Mouse (Mus musculus): ENCODE results near the gene Chid1. TPM values are rescaled to one million over a fixed set of nuclear protein-coding genes. Genes with fewer than 3 reads are reported as not detected.
"Not testable (repeated sequence)": the region's sequence is repeated elsewhere in the genome, so short reads cannot be mapped to it uniquely, and the experiment has no call there.

Chid1 gene
- polyA plus RNA-seq, 1 experiment from 2014 or later = 22.9 TPM

- Histone ChIP-seq H3K4me1 (replicated peaks; ENCODE audit: control insufficient read depth, insufficient read depth, low read length) (peaks cover 11% of the 10 kb centered on the region), H3K27ac (ENCODE audit: low read depth, low read length) (no peak overlapping the region), H3K36me3 (ENCODE audit: control insufficient read depth, insufficient read depth, low read length) (peaks cover 3% of the 10 kb centered on the region; the same call in 1 of the 2 replicates), H3K4me3 (ENCODE audit: low read depth, low read length) (no peak overlapping the region), H3K27me3 (ENCODE audit: control insufficient read depth, insufficient read depth, low read length) (peaks cover 13% of the 10 kb centered on the region), H3K4me2 (ENCODE audit: low read depth, low read length, severe bottlenecking) (no peak overlapping the region), H3K9me3 (ENCODE audit: control insufficient read depth, low read length) (no peaks in the 10 kb centered on the region), H3K9ac (ENCODE audit: low read length) (no peak overlapping the region)
- ATAC-seq (replicated peaks; ENCODE audit: low FRiP score) (no peak), DNase-seq (ENCODE audit: low spot score) (no peak)
- WGBS = 89% methylated on average over 6 of the region's 6 CpGs
Observed at GRCm38 (mm10) chr7:141456739-141457138, 82.9 kb downstream of the Chid1 start.

GRCm38 (mm10) chr7:141455610-141456314, 83.9 kb downstream of the Chid1 start:
- Histone ChIP-seq H3K27me3 (ENCODE audit: control insufficient read depth, insufficient read depth, low read length) (peaks cover 4% of the 10 kb centered on the region), H3K4me2 (ENCODE audit: low read depth, low read length, severe bottlenecking) (peak overlapping the region; percentile 88), H3K36me3 (ENCODE audit: control insufficient read depth, insufficient read depth, low read length) (peaks cover 3% of the 10 kb centered on the region; the same call in 1 of the 2 replicates), H3K4me1 (replicated peaks; ENCODE audit: control insufficient read depth, insufficient read depth, low read length) (peaks cover 8% of the 10 kb centered on the region), H3K27ac (ENCODE audit: low read depth, low read length) (no peak overlapping the region), H3K9me3 (ENCODE audit: control insufficient read depth, low read length) (no peaks in the 10 kb centered on the region), H3K4me3 (ENCODE audit: low read depth, low read length) (peak overlapping the region; percentile 53), H3K9ac (ENCODE audit: low read length) (peak overlapping the region; percentile 46)
- DNase-seq (ENCODE audit: low spot score) (no peak), ATAC-seq (replicated peaks; ENCODE audit: low FRiP score) (peak; percentile 55)
- 3% methylated on average over 23 of the region's 23 CpGs for WGBS

- Histone ChIP-seq H3K4me2 (ENCODE audit: low read depth, low read length, severe bottlenecking) (peak within 1 kb of the TSS; percentile 88), H3K36me3 (ENCODE audit: control insufficient read depth, insufficient read depth, low read length) (peaks cover 3% of the 10 kb centered on the region; the same call in 1 of the 2 replicates), H3K4me3 (ENCODE audit: low read depth, low read length) (peak within 1 kb of the TSS; percentile 53), H3K27ac (ENCODE audit: low read depth, low read length) (0 out of 2 replicates have a peak within 1 kb of the TSS, but pooled peaks have one; percentile 5), H3K27me3 (ENCODE audit: control insufficient read depth, insufficient read depth, low read length) (0 out of 2 replicates have a peak, but pooled peaks cover 2% of the 10 kb centered on the region), H3K4me1 (replicated peaks; ENCODE audit: control insufficient read depth, insufficient read depth, low read length) (peaks cover 8% of the 10 kb centered on the region), H3K9me3 (ENCODE audit: control insufficient read depth, low read length) (no peaks in the 10 kb centered on the region), H3K9ac (ENCODE audit: low read length) (peak within 1 kb of the TSS; percentile 46)
- DNase-seq (ENCODE audit: low spot score) (peak; percentile 96), ATAC-seq (replicated peaks; ENCODE audit: low FRiP score) (peak; percentile 80)
- under 1% methylated on average over 45 of the region's 45 CpGs for WGBS
Observed at GRCm38 (mm10) chr7:141454967-141455551, 84.6 kb downstream of the Chid1 start, which contains the start of gene Pnpla2. Pnpla2 (plus strand) TSS chr7:141455198.

- Histone ChIP-seq H3K4me1 (replicated peaks; ENCODE audit: control insufficient read depth, insufficient read depth, low read length) (peaks cover 9% of the 10 kb centered on the region), H3K36me3 (ENCODE audit: control insufficient read depth, insufficient read depth, low read length) (peaks cover 3% of the 10 kb centered on the region; the same call in 1 of the 2 replicates), H3K27me3 (ENCODE audit: control insufficient read depth, insufficient read depth, low read length) (no peaks in the 10 kb centered on the region), H3K27ac (ENCODE audit: low read depth, low read length) (no peak overlapping the region), H3K4me3 (ENCODE audit: low read depth, low read length) (no peak overlapping the region), H3K9me3 (ENCODE audit: control insufficient read depth, low read length) (no peaks in the 10 kb centered on the region), H3K4me2 (ENCODE audit: low read depth, low read length, severe bottlenecking) (no peak overlapping the region), H3K9ac (ENCODE audit: low read length) (no peak overlapping the region)
- 78% methylated on average over 2 of the region's 2 CpGs for WGBS
- no peak for ATAC-seq (replicated peaks; ENCODE audit: low FRiP score)
- DNase-seq (ENCODE audit: low spot score) = no peak
Observed at GRCm38 (mm10) chr7:141453636-141454035, 86.0 kb downstream of the Chid1 start.

GRCm38 (mm10) chr7:141451928-141452327, 87.7 kb downstream of the Chid1 start:
- Histone ChIP-seq H3K36me3 (ENCODE audit: control insufficient read depth, insufficient read depth, low read length) (peaks cover 3% of the 10 kb centered on the region; the same call in 1 of the 2 replicates), H3K27me3 (ENCODE audit: control insufficient read depth, insufficient read depth, low read length) (no peaks in the 10 kb centered on the region), H3K4me3 (ENCODE audit: low read depth, low read length) (no peak overlapping the region), H3K27ac (ENCODE audit: low read depth, low read length) (no peak overlapping the region), H3K9me3 (ENCODE audit: control insufficient read depth, low read length) (no peaks in the 10 kb centered on the region), H3K4me2 (ENCODE audit: low read depth, low read length, severe bottlenecking) (no peak overlapping the region), H3K9ac (ENCODE audit: low read length) (no peak overlapping the region), H3K4me1 (replicated peaks; ENCODE audit: control insufficient read depth, insufficient read depth, low read length) (peaks cover 10% of the 10 kb centered on the region)
- DNase-seq (ENCODE audit: low spot score) (no peak), ATAC-seq (replicated peaks; ENCODE audit: low FRiP score) (no peak)

- DNase-seq (ENCODE audit: low spot score) = peak; percentile 93
- Histone ChIP-seq H3K4me2 (ENCODE audit: low read depth, low read length, severe bottlenecking) (peak within 1 kb of the TSS; percentile 75), H3K36me3 (ENCODE audit: control insufficient read depth, insufficient read depth, low read length) (peaks cover 3% of the 10 kb centered on the region; the same call in 1 of the 2 replicates), H3K4me1 (replicated peaks; ENCODE audit: control insufficient read depth, insufficient read depth, low read length) (peaks cover 15% of the 10 kb centered on the region), H3K27me3 (ENCODE audit: control insufficient read depth, insufficient read depth, low read length) (no peaks in the 10 kb centered on the region), H3K27ac (ENCODE audit: low read depth, low read length) (peak within 1 kb of the TSS; percentile 50; the same call in 1 of the 2 replicates), H3K4me3 (ENCODE audit: low read depth, low read length) (peak within 1 kb of the TSS; percentile 77), H3K9me3 (ENCODE audit: control insufficient read depth, low read length) (no peaks in the 10 kb centered on the region), H3K9ac (ENCODE audit: low read length) (peak within 1 kb of the TSS; percentile 86)
- ATAC-seq (replicated peaks; ENCODE audit: low FRiP score) = peak; percentile 90
- under 1% methylated on average over 63 of the region's 63 CpGs for WGBS
Observed at GRCm38 (mm10) chr7:141447110-141447991, 92.3 kb downstream of the Chid1 start, which contains the start of gene Rplp2. Rplp2 (plus strand) TSS chr7:141447370.

GRCm38 (mm10) chr7:141446374-141446773, 93.3 kb downstream of the Chid1 start:
- H3K4me1 ChIP-seq (replicated peaks; ENCODE audit: control insufficient read depth, insufficient read depth, low read length) = peaks cover 15% of the 10 kb centered on the region
- H3K27ac ChIP-seq (ENCODE audit: low read depth, low read length); DNase-seq (ENCODE audit: low spot score): not testable (repeated sequence)

GRCm38 (mm10) chr7:141443828-141444237, 95.8 kb downstream of the Chid1 start, which contains the start of gene Pidd1:
Pidd1 (minus strand) TSS chr7:141444025.
- ATAC-seq (replicated peaks; ENCODE audit: low FRiP score) (peak; percentile 44), DNase-seq (ENCODE audit: low spot score) (peak; percentile 87)
- peak within 1 kb of the TSS; percentile 71 for H3K9ac ChIP-seq (ENCODE audit: low read length)
- under 1% methylated on average over 25 of the region's 25 CpGs for WGBS
- H3K4me3 ChIP-seq (ENCODE audit: low read depth, low read length) = peak within 1 kb of the TSS; percentile 40
- peaks cover 15% of the 10 kb centered on the region for H3K4me1 ChIP-seq (replicated peaks; ENCODE audit: control insufficient read depth, insufficient read depth, low read length)
- peak within 1 kb of the TSS; percentile 37; the same call in 1 of the 2 replicates for H3K27ac ChIP-seq (ENCODE audit: low read depth, low read length)
- peak within 1 kb of the TSS; percentile 80 for H3K4me2 ChIP-seq (ENCODE audit: low read depth, low read length, severe bottlenecking)
- H3K27me3 ChIP-seq (ENCODE audit: control insufficient read depth, insufficient read depth, low read length) = no peaks in the 10 kb centered on the region; the same call in 1 of the 2 replicates
- no peaks in the 10 kb centered on the region; the same call in 1 of the 2 replicates for H3K36me3 ChIP-seq (ENCODE audit: control insufficient read depth, insufficient read depth, low read length)
- no peaks in the 10 kb centered on the region for H3K9me3 ChIP-seq (ENCODE audit: control insufficient read depth, low read length)

More at GRCm38 (mm10) chr7:141446374-141446773, 93.3 kb downstream of the Chid1 start:
- ATAC-seq (replicated peaks; ENCODE audit: low FRiP score); H3K36me3 ChIP-seq (ENCODE audit: control insufficient read depth, insufficient read depth, low read length); H3K27me3 ChIP-seq (ENCODE audit: control insufficient read depth, insufficient read depth, low read length); H3K9ac ChIP-seq (ENCODE audit: low read length); H3K9me3 ChIP-seq (ENCODE audit: control insufficient read depth, low read length): not testable (repeated sequence)
- Histone ChIP-seq H3K4me2 (ENCODE audit: low read depth, low read length, severe bottlenecking) (peak overlapping the region; percentile 75; the same call in 1 of the 2 replicates), H3K4me3 (ENCODE audit: low read depth, low read length) (0 out of 2 replicates have a peak overlapping the region, but pooled peaks have one; percentile 77)
- WGBS = 89% methylated on average over 3 of the region's 3 CpGs

Data from forebrain, embryonic 11.5 days (tissue).